12 mouse cellular contexts compared by ENCODE assay signal in genomic region chr7:78793895-78794570, GRCm38 (mm10). TPM values are rescaled to one million over a fixed set of nuclear protein-coding genes. Genes with fewer than 3 reads are reported as not detected.
DNase-seq lines count a peak whose midpoint lies in the region; ATAC-seq lines count a peak whose summit lies in the region.
"Had no signal": no experiment of that assay in that cellular context is flagged by ENCODE, and none has a peak within 500 bp of the region (broad histone marks: within the 10 kb centered on the region; RNA-seq: fewer than 3 reads in every experiment).

No protein-coding gene starts in this region.

- peak; percentile 45 for DNase-seq in midbrain, embryonic 11.5 days (ENCODE audit: low spot score, missing footprints)
- no peak for DNase-seq in layer of hippocampus, adult 18-20 months (ENCODE audit: low spot score in 2 of 2)
- no peak for DNase-seq in right cerebral cortex, postnatal 14 days
- DNase-seq in cerebellum, adult 11 months: no peak
- DNase-seq: cerebellum, postnatal 36 days; kidney, adult 18-20 months; right cerebral cortex, postnatal 25 days had no signal

- 91% methylated on average over 13 of the region's 13 CpGs for WGBS in midbrain, embryonic 11.5 days
- WGBS in midbrain, embryonic 13.5 days: 92% methylated on average over 13 of the region's 13 CpGs
- 40% methylated on average over 13 of the region's 13 CpGs for WGBS in liver, embryonic 16.5 days (ENCODE audit: insufficient replicate concordance)

- peaks cover 1% of the 10 kb centered on the region for H3K36me3 ChIP-seq in midbrain, embryonic 11.5 days (ENCODE audit: control insufficient read depth, insufficient read depth, low read length)
- peaks cover 44% of the 10 kb centered on the region for H3K36me3 ChIP-seq in midbrain, embryonic 13.5 days
- H3K36me3 ChIP-seq in liver, embryonic 16.5 days (ENCODE audit: control insufficient read depth, insufficient read depth): peaks cover 22% of the 10 kb centered on the region

- no peaks in the 10 kb centered on the region for H3K9me3 ChIP-seq in midbrain, embryonic 11.5 days (ENCODE audit: control insufficient read depth, low read length)
- no peaks in the 10 kb centered on the region for H3K9me3 ChIP-seq in midbrain, embryonic 13.5 days
- H3K9me3 ChIP-seq in liver, embryonic 16.5 days (replicated peaks; ENCODE audit: control insufficient read depth, low read length): no peaks in the 10 kb centered on the region
- H3K9me3 ChIP-seq: hindbrain, embryonic 10.5 days had no signal

- no peaks in the 10 kb centered on the region for H3K27me3 ChIP-seq in midbrain, embryonic 11.5 days (ENCODE audit: control insufficient read depth, insufficient read depth, low read length)
- H3K27me3 ChIP-seq in midbrain, embryonic 13.5 days: no peaks in the 10 kb centered on the region
- no peaks in the 10 kb centered on the region for H3K27me3 ChIP-seq in liver, embryonic 16.5 days (ENCODE audit: control insufficient read depth, insufficient read depth, low read depth, low read length)

- no peak overlapping the region for H3K27ac ChIP-seq in midbrain, embryonic 11.5 days (ENCODE audit: low read depth, low read length)
- H3K27ac ChIP-seq in midbrain, embryonic 13.5 days: no peak overlapping the region
- H3K27ac ChIP-seq in liver, embryonic 16.5 days (ENCODE audit: low read length): peak overlapping the region; percentile 2; the same call in 1 of the 2 replicates
- H3K27ac ChIP-seq: hindbrain, embryonic 10.5 days; layer of hippocampus, adult 2 months had no signal

- no peak overlapping the region for H3K9ac ChIP-seq in midbrain, embryonic 11.5 days (ENCODE audit: low read length)
- no peak overlapping the region for H3K9ac ChIP-seq in midbrain, embryonic 13.5 days (replicated peaks)
- H3K9ac ChIP-seq in liver, embryonic 16.5 days (ENCODE audit: low read depth, low read length): no peak overlapping the region

- no peak for ATAC-seq in midbrain, embryonic 11.5 days (ENCODE audit: low FRiP score)
- no peak for ATAC-seq in midbrain, embryonic 13.5 days
- peak; percentile 70 for ATAC-seq in common myeloid progenitor, adult 5-6 weeks (replicated peaks; ENCODE audit: low read depth, poor library complexity, severe bottlenecking)
- ATAC-seq in liver, embryonic 16.5 days (ENCODE audit: low read depth): no peak

- no peaks in the 10 kb centered on the region; the same call in 1 of the 2 replicates for H3K4me1 ChIP-seq in midbrain, embryonic 11.5 days (ENCODE audit: control insufficient read depth, insufficient read depth, low read length)
- peaks cover 17% of the 10 kb centered on the region for H3K4me1 ChIP-seq in midbrain, embryonic 13.5 days (replicated peaks)
- peaks cover 39% of the 10 kb centered on the region for H3K4me1 ChIP-seq in liver, embryonic 16.5 days (ENCODE audit: control insufficient read depth, low read depth, low read length)

- no peak overlapping the region for H3K4me3 ChIP-seq in midbrain, embryonic 11.5 days (ENCODE audit: low read depth, low read length)
- H3K4me3 ChIP-seq in midbrain, embryonic 13.5 days (replicated peaks): no peak overlapping the region
- no peak overlapping the region for H3K4me3 ChIP-seq in liver, embryonic 16.5 days (ENCODE audit: low read depth, low read length)
- H3K4me3 ChIP-seq: hindbrain, embryonic 10.5 days; layer of hippocampus, adult 2 months had no signal

- H3K4me2 ChIP-seq in midbrain, embryonic 11.5 days: no peak overlapping the region
- H3K4me2 ChIP-seq in midbrain, embryonic 13.5 days (replicated peaks): no peak overlapping the region
- no peak overlapping the region for H3K4me2 ChIP-seq in liver, embryonic 16.5 days (ENCODE audit: low read depth, low read length)

RNA-seq across cellular contexts. Expression of gene Mrpl46, which starts 10.7 kb away (rescaled TPM):
- 78.6 and 85.9 TPM in 2 replicates for polyA plus RNA-seq in midbrain, embryonic 11.5 days (2014; fragmentation: Nextera tagmentation; extraction: Ambion mirVana)
- polyA plus RNA-seq in midbrain, embryonic 13.5 days (2015; fragmentation: Nextera tagmentation; extraction: Ambion mirVana): 58.6 and 64.2 TPM in 2 replicates
- 30.0 and 40.9 TPM in 2 replicates for total RNA-seq in common myeloid progenitor, adult 5-6 weeks (2017)
- polyA plus RNA-seq in liver, embryonic 16.5 days (2015; fragmentation: Nextera tagmentation; extraction: Ambion mirVana): 33.4 and 38.8 TPM in 2 replicates
- total RNA-seq in layer of hippocampus, adult 18-20 months (2021): 10 to 100 TPM; 29.2 to 29.7 TPM

RNA-seq across cellular contexts. Expression of gene Mrps11, which starts 11.1 kb away (rescaled TPM):
- 71.9 and 87.7 TPM in 2 replicates for polyA plus RNA-seq in midbrain, embryonic 11.5 days (2014; fragmentation: Nextera tagmentation; extraction: Ambion mirVana)
- polyA plus RNA-seq in midbrain, embryonic 13.5 days (2015; fragmentation: Nextera tagmentation; extraction: Ambion mirVana): 73.1 and 79.1 TPM in 2 replicates
- 30.1 and 44.8 TPM in 2 replicates for total RNA-seq in common myeloid progenitor, adult 5-6 weeks (2017)
- polyA plus RNA-seq in liver, embryonic 16.5 days (2015; fragmentation: Nextera tagmentation; extraction: Ambion mirVana): 32.1 and 35.0 TPM in 2 replicates
- total RNA-seq in layer of hippocampus, adult 18-20 months (2021): 10 to 100 TPM; 39.9 to 40.9 TPM

RNA-seq across cellular contexts. Expression of gene Det1, which starts 53.0 kb away (rescaled TPM):
- polyA plus RNA-seq in midbrain, embryonic 11.5 days (2014; fragmentation: Nextera tagmentation; extraction: Ambion mirVana): 20.5 and 24.0 TPM in 2 replicates
- polyA plus RNA-seq in midbrain, embryonic 13.5 days (2015; fragmentation: Nextera tagmentation; extraction: Ambion mirVana): 17.7 and 18.1 TPM in 2 replicates
- 16.2 and 17.6 TPM in 2 replicates for total RNA-seq in common myeloid progenitor, adult 5-6 weeks (2017)
- polyA plus RNA-seq in liver, embryonic 16.5 days (2015; fragmentation: Nextera tagmentation; extraction: Ambion mirVana): 5.8 and 6.6 TPM in 2 replicates
- total RNA-seq in layer of hippocampus, adult 18-20 months (2021): 1 to 10 TPM; 6.3 to 7.6 TPM

RNA-seq across cellular contexts. Expression of gene Ntrk3, which starts 56.2 kb away (rescaled TPM):
- polyA plus RNA-seq in midbrain, embryonic 11.5 days (2014; fragmentation: Nextera tagmentation; extraction: Ambion mirVana): 3.6 and 4.2 TPM in 2 replicates
- 15.8 and 18.3 TPM in 2 replicates for polyA plus RNA-seq in midbrain, embryonic 13.5 days (2015; fragmentation: Nextera tagmentation; extraction: Ambion mirVana)
- not detected in 2 replicates for total RNA-seq in common myeloid progenitor, adult 5-6 weeks (2017)
- 0.09 and 0.52 TPM in 2 replicates for polyA plus RNA-seq in liver, embryonic 16.5 days (2015; fragmentation: Nextera tagmentation; extraction: Ambion mirVana)
- 100 to 1,000 TPM; 182 to 195 TPM for total RNA-seq in layer of hippocampus, adult 18-20 months (2021)
